Mouse (Mus musculus) neural tube, embryonic 14.5 days (tissue): ENCODE measurements around the gene Gale. TPM values are rescaled to one million over a fixed set of nuclear protein-coding genes. Genes with fewer than 3 reads are reported as not detected.
A peak's percentile ranks its signal among the peaks of the same experiment; 100 is the strongest.

Experiments used
- ATAC-seq: fragments of 200-750 bp; cut with Nextera tagmentation; 2 replicates; pipeline ENCODE4 v1.8.0; 2017; ENCODE audit warnings: low read depth, mild to moderate bottlenecking, moderate TSS enrichment, moderate library complexity
- H3K27ac ChIP-seq: fragments of 300-500 bp; sonication (generic); 2 replicates; pipeline ENCODE4 v1.5.1; 2014; ENCODE audit warnings: low read depth, mild to moderate bottlenecking, control low read depth, low read length, moderate library complexity, mixed read lengths
- H3K27me3 ChIP-seq: fragments of 300-500 bp; sonication (generic); 2 replicates; pipeline ENCODE4 v1.6.1; 2014; ENCODE audit warnings: low read length; ENCODE audit not compliant: control insufficient read depth, insufficient read depth
- H3K36me3 ChIP-seq: fragments of 300-500 bp; sonication (generic); 2 replicates; pipeline ENCODE4 v1.6.1; 2014; ENCODE audit warnings: low read length, mixed read lengths; ENCODE audit not compliant: control insufficient read depth, insufficient read depth
- H3K4me1 ChIP-seq: fragments of 300-500 bp; sonication (generic); 2 replicates; pipeline ENCODE4 v1.6.1; 2014; ENCODE audit warnings: low read length; ENCODE audit not compliant: control insufficient read depth, insufficient read depth
- H3K4me2 ChIP-seq: fragments of 300-500 bp; sonication (generic); 2 replicates; pipeline ENCODE4 v1.6.1; 2014; ENCODE audit warnings: mild to moderate bottlenecking, low read depth, low read length, control low read depth
- H3K4me3 ChIP-seq: fragments of 300-500 bp; sonication (generic); 2 replicates; pipeline ENCODE4 v1.5.1; 2014; ENCODE audit warnings: low read depth, low read length, control low read depth, mixed read lengths
- H3K9ac ChIP-seq: fragments of 300-500 bp; sonication (generic); replicated peaks from 2 replicates; pipeline ENCODE4 v1.6.1; 2014; ENCODE audit warnings: low read depth, mild to moderate bottlenecking, control low read depth, low read length, mixed read lengths
- H3K9me3 ChIP-seq: fragments of 300-500 bp; sonication (generic); 2 replicates; pipeline ENCODE4 v1.6.1; 2016; ENCODE audit warnings: low read length; ENCODE audit not compliant: control insufficient read depth
- WGBS: fragments of 180-500 bp; shearing (Covaris S2); extraction: QIAGEN DNeasy Blood & Tissue Kit; methylation state at CpG from one replicate; pipeline ENCODE4 v1.1.7; 2014; 5-methylcytosine and 5-hydroxymethylcytosine counted together
- polyA plus RNA-seq: library from polyadenylated mRNA; unstranded; fragments of >200 nt; fragmentation: Nextera tagmentation; extraction: Ambion mirVana; gene quantifications from 2 replicates; pipeline ENCODE4 v1.2.1, GENCODE M21; 2014

The Gale gene
- polyA plus RNA-seq, 1 experiment from 2014 or later = 44.1 TPM

GRCm38 (mm10) chr4:135985769-135986168, 22.2 kb downstream of the Gale start:
- peak overlapping the region; percentile 91 for H3K4me2 ChIP-seq
- 91% methylated on average over 7 of the region's 7 CpGs for WGBS
- ATAC-seq = no peak
- peak overlapping the region; percentile 92 for H3K4me3 ChIP-seq
- H3K4me1 ChIP-seq = peaks cover 14% of the 10 kb centered on the region
- H3K36me3 ChIP-seq = 0 out of 2 replicates have a peak, but pooled peaks cover 4% of the 10 kb centered on the region
- H3K27me3 ChIP-seq = no peaks in the 10 kb centered on the region
- H3K9ac ChIP-seq = no peak overlapping the region
- H3K27ac ChIP-seq = no peak overlapping the region
- H3K9me3 ChIP-seq = no peaks in the 10 kb centered on the region

- Histone ChIP-seq H3K9me3 (no peaks in the 10 kb centered on the region), H3K4me2 (peak overlapping the region; percentile 91), H3K36me3 (0 out of 2 replicates have a peak, but pooled peaks cover 4% of the 10 kb centered on the region), H3K9ac (peak overlapping the region; percentile 86), H3K4me1 (peaks cover 14% of the 10 kb centered on the region), H3K4me3 (peak overlapping the region; percentile 92), H3K27me3 (no peaks in the 10 kb centered on the region), H3K27ac (peak overlapping the region; percentile 87)
- 8% methylated on average over 16 of the region's 23 CpGs for whole genome bisulfite sequencing
- ATAC-seq = no peak; the same call in 1 of the 2 replicates
Observed at GRCm38 (mm10) chr4:135986301-135986942, 22.9 kb downstream of the Gale start.

DNA sequence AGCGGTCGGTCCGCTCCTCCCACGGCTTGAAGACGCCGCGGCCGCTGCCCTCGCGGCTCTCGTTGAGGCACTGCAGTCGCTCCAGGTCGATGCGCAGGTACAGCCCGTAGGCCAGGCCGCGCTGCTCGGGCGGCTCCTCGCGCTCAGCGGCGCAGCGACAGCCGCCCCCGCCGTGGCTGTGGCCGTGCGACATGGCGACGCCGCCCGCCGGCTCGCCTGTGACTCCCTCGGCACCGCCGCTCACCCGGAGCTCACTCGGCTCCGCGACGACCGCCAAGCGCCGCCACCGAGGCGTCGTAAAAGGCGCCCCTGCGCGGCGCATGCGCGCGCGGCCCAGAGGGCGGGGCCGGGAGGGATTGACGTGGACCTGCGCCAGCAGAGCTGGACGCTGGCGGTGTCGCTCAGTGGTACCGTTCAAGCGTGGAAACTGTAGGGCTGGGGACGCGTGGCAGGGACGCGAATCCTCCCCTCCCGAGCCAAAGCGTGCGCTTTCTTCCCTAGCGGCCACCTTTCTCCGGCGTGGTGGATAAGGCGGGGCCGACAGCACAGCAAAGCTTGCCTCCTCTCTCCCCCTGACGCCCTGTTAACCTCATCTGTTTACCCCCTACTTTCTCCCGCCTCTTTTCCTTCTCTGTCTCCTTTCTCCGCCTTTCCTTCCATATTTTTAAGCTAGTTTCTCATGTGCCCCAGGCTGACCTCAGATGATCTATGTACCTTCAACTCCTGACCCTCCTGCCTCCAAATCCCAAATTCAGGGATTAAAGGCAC, 23.6 kb downstream of the Gale start, which contains the start of gene Pithd1:
Pithd1 (minus strand) TSS at position 322 of the 768 bp plus-strand sequence.
- Histone ChIP-seq H3K27ac (peak within 1 kb of the TSS; percentile 87), H3K9ac (peak within 1 kb of the TSS; percentile 86), H3K9me3 (no peaks in the 10 kb centered on the region), H3K36me3 (no peaks in the 10 kb centered on the region), H3K4me2 (peak within 1 kb of the TSS; percentile 91), H3K4me3 (peak within 1 kb of the TSS; percentile 92), H3K27me3 (no peaks in the 10 kb centered on the region), H3K4me1 (peaks cover 14% of the 10 kb centered on the region)
- WGBS = under 1% methylated on average over 54 of the region's 81 CpGs
- ATAC-seq = peak; percentile 94

GRCm38 (mm10) chr4:135987714-135988113, 24.2 kb downstream of the Gale start:
- H3K4me2 ChIP-seq = peak overlapping the region; percentile 91
- H3K27ac ChIP-seq = no peak overlapping the region; the same call in 1 of the 2 replicates
- H3K4me3 ChIP-seq = peak overlapping the region; percentile 92; the same call in 1 of the 2 replicates
- ATAC-seq = no peak
- 68% methylated on average over 9 of the region's 9 CpGs for WGBS
- H3K9ac ChIP-seq = no peak overlapping the region; the same call in 1 of the 2 replicates
- H3K4me1 ChIP-seq = peaks cover 14% of the 10 kb centered on the region
- H3K9me3 ChIP-seq = no peaks in the 10 kb centered on the region
- H3K36me3 ChIP-seq = no peaks in the 10 kb centered on the region
- H3K27me3 ChIP-seq = no peaks in the 10 kb centered on the region

- 96% methylated on average over 6 of the region's 6 CpGs for WGBS
- Histone ChIP-seq H3K36me3 (no peaks in the 10 kb centered on the region), H3K9ac (no peak overlapping the region), H3K27ac (no peak overlapping the region), H3K27me3 (no peaks in the 10 kb centered on the region), H3K4me2 (no peak overlapping the region), H3K4me3 (no peak overlapping the region), H3K9me3 (no peaks in the 10 kb centered on the region), H3K4me1 (no peaks in the 10 kb centered on the region)
- no peak for ATAC-seq
Observed at GRCm38 (mm10) chr4:135993941-135994340, 30.4 kb downstream of the Gale start.

- Histone ChIP-seq H3K9me3 (no peaks in the 10 kb centered on the region), H3K9ac (no peak overlapping the region), H3K27me3 (no peaks in the 10 kb centered on the region), H3K4me3 (no peak overlapping the region), H3K4me1 (no peaks in the 10 kb centered on the region), H3K36me3 (no peaks in the 10 kb centered on the region), H3K4me2 (no peak overlapping the region), H3K27ac (no peak overlapping the region)
- 86% methylated on average over 4 of the region's 4 CpGs for whole genome bisulfite sequencing
- ATAC-seq = no peak
Observed at GRCm38 (mm10) chr4:135995118-135995517, 31.6 kb downstream of the Gale start.

GRCm38 (mm10) chr4:136004107-136004675, 40.7 kb downstream of the Gale start:
- no peak overlapping the region for H3K4me2 ChIP-seq
- no peak overlapping the region for H3K4me3 ChIP-seq
- H3K9me3 ChIP-seq = no peaks in the 10 kb centered on the region
- 92% methylated on average over 5 of the region's 5 CpGs for WGBS
- H3K4me1 ChIP-seq = no peaks in the 10 kb centered on the region
- H3K36me3 ChIP-seq = peaks cover 45% of the 10 kb centered on the region
- H3K27me3 ChIP-seq = no peaks in the 10 kb centered on the region
- no peak overlapping the region for H3K9ac ChIP-seq
- no peak for ATAC-seq
- no peak overlapping the region for H3K27ac ChIP-seq

GRCm38 (mm10) chr4:136004921-136005320, 41.4 kb downstream of the Gale start:
- no peaks in the 10 kb centered on the region for H3K4me1 ChIP-seq
- no peak overlapping the region for H3K4me2 ChIP-seq
- H3K36me3 ChIP-seq = peaks cover 52% of the 10 kb centered on the region
- no peak overlapping the region for H3K4me3 ChIP-seq
- H3K9me3 ChIP-seq = no peaks in the 10 kb centered on the region
- no peak for ATAC-seq
- no peak overlapping the region for H3K9ac ChIP-seq
- WGBS = 89% methylated on average over 2 of the region's 2 CpGs
- H3K27me3 ChIP-seq = no peaks in the 10 kb centered on the region
- H3K27ac ChIP-seq = no peak overlapping the region

GRCm38 (mm10) chr4:136006821-136007220, 43.3 kb downstream of the Gale start:
- Histone ChIP-seq H3K9me3 (no peaks in the 10 kb centered on the region), H3K4me2 (no peak overlapping the region), H3K27me3 (no peaks in the 10 kb centered on the region), H3K36me3 (peaks cover 68% of the 10 kb centered on the region), H3K4me1 (no peaks in the 10 kb centered on the region), H3K9ac (no peak overlapping the region), H3K4me3 (no peak overlapping the region), H3K27ac (no peak overlapping the region)
- 96% methylated on average over 3 of the region's 3 CpGs for WGBS
- ATAC-seq = no peak
